Mouse (Mus musculus) ES-E14 (cell line): ENCODE results near the gene Fnbp1. TPM values are rescaled to one million over a fixed set of nuclear protein-coding genes. Genes with fewer than 3 reads are reported as not detected.

Experiments used
- DNase-seq: peaks from one replicate; pipeline ENCODE4 v3.0.0-alpha.2; 2013; ENCODE audit warnings: low read depth, low spot score
- H3K27ac ChIP-seq: 2 replicates; pipeline ENCODE4 v1.5.1; 2012; ENCODE audit warnings: low read depth, mild to moderate bottlenecking, low read length, moderate library complexity, mixed read lengths; ENCODE audit not compliant: poor library complexity, insufficient read depth, severe bottlenecking
- H3K36me3 ChIP-seq: 2 replicates; pipeline ENCODE4 v1.6.1; 2012; ENCODE audit warnings: mild to moderate bottlenecking, low read length, moderate library complexity, mixed read lengths; ENCODE audit not compliant: control insufficient read depth, poor library complexity, insufficient read depth, severe bottlenecking
- H3K4me1 ChIP-seq, 2 experiments: fragments of 150-350 bp in 1 of 2; sonication (generic) in 1 of 2; 2 replicates each; pipeline ENCODE4 v1.6.1; 2012; ENCODE audit warnings: low read length in 2 of 2, mild to moderate bottlenecking in 1 of 2, mixed read lengths in 1 of 2; ENCODE audit not compliant: control insufficient read depth in 2 of 2, insufficient read depth in 2 of 2, poor library complexity in 1 of 2
- H3K4me3 ChIP-seq, 2 experiments: fragments of 150-350 bp in 1 of 2; sonication (generic) in 1 of 2; 2 replicates each; pipeline ENCODE4 v1.5.1; 2012; ENCODE audit warnings: low read length in 2 of 2, low read depth in 1 of 2, mild to moderate bottlenecking in 1 of 2, mixed read lengths in 1 of 2; ENCODE audit not compliant: insufficient read depth in 1 of 2, poor library complexity in 1 of 2, severe bottlenecking in 1 of 2
- H3K9ac ChIP-seq: 2 replicates; pipeline ENCODE4 v1.6.1; 2012; ENCODE audit warnings: low read depth, mild to moderate bottlenecking, low read length, mixed read lengths; ENCODE audit not compliant: poor library complexity, insufficient read depth, severe bottlenecking
- H3K9me3 ChIP-seq: fragments of 150-350 bp; sonication (generic); 2 replicates; pipeline ENCODE4 v1.6.1; 2012; ENCODE audit warnings: low read depth, mild to moderate bottlenecking, low read length; ENCODE audit not compliant: control insufficient read depth, insufficient read depth
- CHD2 ChIP-seq: IDR thresholded peaks from 2 replicates; pipeline ENCODE4 v1.6.1; 2014; ENCODE audit warnings: mild to moderate bottlenecking, low read depth, low read length, inconsistent platforms
- HCFC1 ChIP-seq: IDR thresholded peaks from 2 replicates; pipeline ENCODE4 v1.6.1; 2012; ENCODE audit warnings: low read length, inconsistent platforms, borderline replicate concordance; ENCODE audit not compliant: insufficient read depth
- MAFK ChIP-seq: IDR thresholded peaks from 2 replicates; pipeline ENCODE4 v1.6.1; 2014; ENCODE audit warnings: mild to moderate bottlenecking, low read depth, low read length, inconsistent platforms; ENCODE audit not compliant: insufficient read depth
- ZC3H11A ChIP-seq: IDR thresholded peaks from 2 replicates; pipeline ENCODE4 v1.6.1; 2012; ENCODE audit warnings: low read depth, mild to moderate bottlenecking, inconsistent platforms, low read length, borderline replicate concordance
- ZNF384 ChIP-seq: IDR thresholded peaks from 2 replicates; pipeline ENCODE4 v1.6.1; 2012; ENCODE audit warnings: low read depth, low read length, inconsistent platforms
- in situ Hi-C, 2 experiments: fragments of 600-800 bp; cut with MboI; formaldehyde crosslinking; loops; one replicate each; pipeline ENCODE4 v1.15.1; 2025; ENCODE audit warnings: low sequenced_read_pairs in 2 of 2, inconsistent platforms in 1 of 2; ENCODE audit not compliant: unreplicated experiment in 2 of 2
- total RNA-seq: library from RNA; depleted of rRNA; stranded (reverse); fragments of 300-350 nt; gene quantifications from 2 replicates; pipeline ENCODE4 v1.2.3, GENCODE M21; 2012

Fnbp1 gene
- total RNA-seq, 1 experiment = 16.5 TPM

- Histone ChIP-seq H3K9me3 (no peaks in the 10 kb centered on the region), H3K9ac (no peak overlapping the region), H3K4me1 (peaks cover 0 to 9% of the 10 kb centered on the region in 2 experiments; a peak in 2 of 4 replicates), H3K36me3 (no peaks in the 10 kb centered on the region; the same call in 1 of the 2 replicates), H3K27ac (no peak overlapping the region; the same call in 1 of the 2 replicates), H3K4me3 (no peak overlapping the region)
- no peak for DNase-seq
- TF ChIP-seq ZNF384 (no peak), MAFK (no peak), HCFC1 (no peak), CHD2 (no peak), ZC3H11A (no peak)
- in situ Hi-C loops = no loop called here
Measured at GRCm38 (mm10) chr2:30995432-30995996, 146.3 kb downstream of the Fnbp1 start.

GRCm38 (mm10) chr2:30994853-30995252 lies 147.0 kb downstream of the Fnbp1 start:
- H3K9ac ChIP-seq = no peak overlapping the region
- H3K4me1 ChIP-seq = peaks cover 0 to 9% of the 10 kb centered on the region in 2 experiments; a peak in 2 of 4 replicates
- no peaks in the 10 kb centered on the region for H3K9me3 ChIP-seq
- H3K4me3 ChIP-seq = no peak overlapping the region
- TF ChIP-seq ZC3H11A (no peak), MAFK (no peak), CHD2 (no peak), HCFC1 (no peak), ZNF384 (no peak)
- in situ Hi-C loops = no loop called here
- H3K36me3 ChIP-seq = no peaks in the 10 kb centered on the region
- DNase-seq = no peak
- H3K27ac ChIP-seq = no peak overlapping the region

- Histone ChIP-seq H3K36me3 (no peaks in the 10 kb centered on the region), H3K27ac (no peak overlapping the region), H3K4me1 (peaks cover 3 to 8% of the 10 kb centered on the region in 2 experiments; a peak in 2 of 4 replicates), H3K9me3 (no peaks in the 10 kb centered on the region), H3K4me3 (no peak overlapping the region), H3K9ac (no peak overlapping the region)
- DNase-seq = no peak
- in situ Hi-C loops = no loop called here
- TF ChIP-seq ZC3H11A = no peak
- TF ChIP-seq HCFC1 = no peak
Measured at GRCm38 (mm10) chr2:30990221-30990620, 151.6 kb downstream of the Fnbp1 start.

- Histone ChIP-seq H3K36me3 (no peaks in the 10 kb centered on the region), H3K4me3 (peak overlapping the region; percentile 4 to 14; a peak in 2 of 4 replicates), H3K9ac (peak overlapping the region; percentile 26; the same call in 1 of the 2 replicates), H3K4me1 (peaks cover 5 to 13% of the 10 kb centered on the region in 2 experiments; a peak in 3 of 4 replicates), H3K27ac (no peak overlapping the region), H3K9me3 (no peaks in the 10 kb centered on the region)
- DNase-seq = peak; percentile 83
- TF ChIP-seq CHD2 (no peak), MAFK (peak; percentile 68)
- in situ Hi-C loops = no loop called here
Measured at GRCm38 (mm10) chr2:30985111-30986020, 156.4 kb downstream of the Fnbp1 start.

- no peaks in the 10 kb centered on the region for H3K9me3 ChIP-seq
- no peak overlapping the region for H3K27ac ChIP-seq
- no peak for TF ChIP-seq MAFK
- in situ Hi-C loops = no loop called here
- H3K4me3 ChIP-seq = peak overlapping the region; percentile 65 to 88; a peak in 3 of 4 replicates
- peaks cover 5 to 13% of the 10 kb centered on the region in 2 experiments; a peak in 3 of 4 replicates for H3K4me1 ChIP-seq
- no peak for DNase-seq
- H3K9ac ChIP-seq = no peak overlapping the region
- H3K36me3 ChIP-seq = peaks cover 8% of the 10 kb centered on the region; the same call in 1 of the 2 replicates
Measured at GRCm38 (mm10) chr2:30983024-30983423, 158.8 kb downstream of the Fnbp1 start.
